Mouse (Mus musculus) stomach, embryonic 16.5 days (tissue): ENCODE results near the gene Foxe3. TPM values are rescaled to one million over a fixed set of nuclear protein-coding genes. Genes with fewer than 3 reads are reported as not detected.
"Not testable (repeated sequence)": the region's sequence is repeated elsewhere in the genome, so short reads cannot be mapped to it uniquely, and the experiment has no call there.

ENCODE experiments used
- ATAC-seq: fragments of 200-750 bp; cut with Nextera tagmentation; 2 replicates; pipeline ENCODE4 v1.8.0; 2017; ENCODE audit warnings: moderate number of reproducible peaks, moderate TSS enrichment; ENCODE audit not compliant: insufficient read depth, low FRiP score
- H3K27ac ChIP-seq: fragments of 300-500 bp; sonication (generic); 2 replicates; pipeline ENCODE4 v1.5.1; 2014; ENCODE audit warnings: low read length
- H3K27me3 ChIP-seq: fragments of 300-500 bp; sonication (generic); 2 replicates; pipeline ENCODE4 v1.6.1; 2014; ENCODE audit warnings: low read length, control low read depth, mixed read lengths; ENCODE audit not compliant: control insufficient read depth, insufficient read depth
- H3K36me3 ChIP-seq: fragments of 300-500 bp; sonication (generic); 2 replicates; pipeline ENCODE4 v1.6.1; 2014; ENCODE audit warnings: low read length; ENCODE audit not compliant: control insufficient read depth, insufficient read depth
- H3K4me1 ChIP-seq: fragments of 300-500 bp; sonication (generic); 2 replicates; pipeline ENCODE4 v1.6.1; 2014; ENCODE audit warnings: low read length, control low read depth, mixed read lengths; ENCODE audit not compliant: control insufficient read depth, insufficient read depth
- H3K4me2 ChIP-seq: fragments of 300-500 bp; sonication (generic); 2 replicates; pipeline ENCODE4 v1.6.1; 2014; ENCODE audit warnings: low read depth, low read length, mixed read lengths
- H3K4me3 ChIP-seq: fragments of 300-500 bp; sonication (generic); replicated peaks from 2 replicates; pipeline ENCODE4 v1.5.1; 2014; ENCODE audit warnings: mild to moderate bottlenecking, low read length
- H3K9ac ChIP-seq: fragments of 300-500 bp; sonication (generic); 2 replicates; pipeline ENCODE4 v1.6.1; 2014; ENCODE audit warnings: low read length
- H3K9me3 ChIP-seq: fragments of 300-500 bp; sonication (generic); replicated peaks from 2 replicates; pipeline ENCODE4 v1.6.1; 2016; ENCODE audit warnings: low read length, control low read depth; ENCODE audit not compliant: control insufficient read depth
- WGBS: fragments of 180-500 bp; shearing (Covaris S2); extraction: QIAGEN DNeasy Blood & Tissue Kit; methylation state at CpG from one replicate; pipeline ENCODE4 v1.1.7; 2014; 5-methylcytosine and 5-hydroxymethylcytosine counted together
- polyA plus RNA-seq: library from polyadenylated mRNA; unstranded; fragments of >200 nt; fragmentation: Nextera tagmentation; extraction: Ambion mirVana; gene quantifications from 2 replicates; pipeline ENCODE4 v1.2.1, GENCODE M21; 2015

The Foxe3 gene
- polyA plus RNA-seq: not detected in 2 replicates

DNA sequence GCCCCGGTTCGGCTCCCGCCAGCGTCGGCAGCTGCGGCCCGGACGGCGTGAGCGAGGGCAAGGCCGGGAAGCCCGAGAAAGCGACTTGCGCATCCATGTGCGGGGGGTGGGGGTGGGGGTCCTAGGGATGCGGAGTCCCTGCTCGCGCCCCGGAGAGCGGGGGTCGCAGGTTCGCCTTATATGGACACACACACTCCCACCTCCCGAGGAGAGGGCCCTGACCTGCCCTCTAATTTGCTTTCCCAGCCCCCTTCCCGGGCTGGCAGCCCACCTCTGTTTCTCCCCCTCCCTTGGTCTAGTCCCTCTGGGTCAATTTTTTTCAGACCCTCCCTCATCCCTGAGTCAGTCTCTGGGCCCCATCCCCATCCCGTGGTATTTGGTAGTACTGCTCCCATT, at the start of gene Foxe3:
TSS of gene Foxe3 (minus strand) at position 97 of the 396 bp plus-strand sequence.
- ATAC-seq: no peak
- H3K9me3 ChIP-seq: no peaks in the 10 kb centered on the region
- peak within 1 kb of the TSS; percentile 16; the same call in 1 of the 2 replicates for H3K9ac ChIP-seq
- peak within 1 kb of the TSS; percentile 47 for H3K4me3 ChIP-seq
- H3K4me1 ChIP-seq: 0 out of 2 replicates have a peak, but pooled peaks cover 10% of the 10 kb centered on the region
- H3K36me3 ChIP-seq: no peaks in the 10 kb centered on the region
- no peak within 1 kb of the TSS for H3K27ac ChIP-seq
- H3K4me2 ChIP-seq: peak within 1 kb of the TSS; percentile 73
- WGBS: 2% methylated on average over 25 of the region's 25 CpGs
- H3K27me3 ChIP-seq: peaks cover 80% of the 10 kb centered on the region

DNA sequence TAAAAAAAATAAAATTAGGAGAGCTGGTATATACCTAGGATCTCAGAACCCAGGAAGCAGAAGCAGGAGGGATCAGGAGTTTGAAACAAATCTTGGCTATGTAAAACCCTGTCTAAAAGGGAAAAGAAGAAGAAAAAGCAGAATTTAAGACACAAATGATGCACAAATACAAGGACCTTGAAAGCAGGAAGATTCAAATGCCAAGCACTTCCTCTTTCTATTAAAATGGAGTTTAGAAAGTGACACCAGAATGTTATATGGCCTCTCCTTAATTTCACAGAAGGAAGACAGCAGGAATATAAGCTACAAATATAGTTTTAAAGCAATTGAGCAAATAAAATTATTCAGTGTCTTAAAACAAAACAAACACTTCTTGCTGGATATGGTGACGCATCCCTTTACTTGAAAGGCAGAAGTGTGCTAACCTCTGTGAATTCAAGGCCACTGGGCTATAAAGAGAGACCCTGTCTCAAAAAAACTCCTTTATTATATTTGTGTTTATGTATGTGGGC, 47.5 kb upstream of the Foxe3 start:
- Histone ChIP-seq H3K4me3 (no peak overlapping the region), H3K4me1 (no peaks in the 10 kb centered on the region)
- WGBS: 84% methylated on average over 1 of the region's 1 CpGs

DNA sequence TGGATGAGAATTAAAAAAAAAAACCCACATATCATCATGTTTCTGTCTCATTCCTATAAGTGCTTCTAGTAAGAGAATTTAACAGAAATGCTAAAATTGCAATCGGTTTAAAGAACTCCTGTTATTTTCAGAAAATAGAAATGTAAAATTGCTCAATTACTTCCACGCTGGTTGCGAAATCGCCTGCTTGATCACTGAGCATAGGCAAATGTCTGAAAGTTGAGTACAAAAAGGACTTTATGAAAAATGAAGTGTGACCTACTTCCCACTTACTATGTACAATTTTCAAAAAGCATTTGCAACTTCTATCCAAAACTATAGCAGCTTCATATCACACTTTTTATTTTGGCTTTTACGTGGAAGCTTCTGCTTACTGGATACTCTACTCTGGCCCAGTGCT, 44.9 kb upstream of the Foxe3 start:
- Histone ChIP-seq H3K4me1 (no peaks in the 10 kb centered on the region), H3K36me3 (peaks cover 9% of the 10 kb centered on the region; the same call in 1 of the 2 replicates), H3K27ac (no peak overlapping the region), H3K9me3 (no peaks in the 10 kb centered on the region), H3K4me3 (no peak overlapping the region), H3K9ac (no peak overlapping the region), H3K27me3 (no peaks in the 10 kb centered on the region), H3K4me2 (no peak overlapping the region)
- ATAC-seq: no peak
- 94% methylated on average over 5 of the region's 5 CpGs for WGBS

More for the DNA sequence above, 47.5 kb upstream of the Foxe3 start:
- Histone ChIP-seq H3K9me3 (no peaks in the 10 kb centered on the region), H3K36me3 (peaks cover 9% of the 10 kb centered on the region; the same call in 1 of the 2 replicates), H3K9ac (no peak overlapping the region), H3K4me2 (no peak overlapping the region), H3K27me3 (no peaks in the 10 kb centered on the region), H3K27ac (no peak overlapping the region)
- no peak for ATAC-seq

DNA sequence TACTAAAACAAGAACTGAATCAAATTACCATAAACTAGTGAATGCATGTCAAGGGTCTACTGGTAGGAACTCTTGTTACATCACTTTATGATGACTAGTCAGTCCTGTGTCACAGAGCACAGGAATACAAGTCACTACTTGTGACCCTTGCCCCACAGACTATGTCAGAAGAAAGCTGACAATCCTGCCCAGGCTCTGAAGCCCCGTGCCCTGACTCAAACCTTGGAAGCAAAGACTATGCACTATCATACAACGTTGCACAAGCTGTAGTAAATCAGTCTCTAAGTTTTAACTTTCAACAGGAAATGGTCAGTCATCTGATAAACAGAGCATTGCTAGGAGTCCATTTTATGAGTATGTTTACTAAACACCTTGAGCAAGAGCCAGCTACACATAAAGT, 35.1 kb upstream of the Foxe3 start:
- 56% methylated on average over 2 of the region's 2 CpGs for WGBS

DNA sequence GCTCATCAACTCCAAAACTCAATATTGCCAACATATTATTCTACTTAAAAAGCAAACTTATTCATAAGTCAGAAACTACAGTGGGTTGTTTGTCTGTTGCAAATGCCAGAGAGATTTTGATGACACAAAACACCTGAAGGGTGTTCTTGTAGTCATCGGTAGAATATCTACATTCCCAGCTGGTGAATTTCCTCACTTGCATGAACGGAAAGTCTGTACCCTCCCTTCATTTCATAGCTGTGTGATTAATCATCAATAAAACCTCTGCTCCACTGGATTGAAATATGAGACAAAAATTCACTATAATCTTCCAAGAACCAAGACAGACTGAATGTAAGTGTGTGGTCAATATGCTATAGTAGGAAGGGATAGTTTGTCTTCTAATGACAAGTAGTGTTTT, 33.7 kb upstream of the Foxe3 start:
- no peak overlapping the region for H3K4me3 ChIP-seq
- H3K9me3 ChIP-seq: no peaks in the 10 kb centered on the region
- H3K4me2 ChIP-seq: no peak overlapping the region
- no peaks in the 10 kb centered on the region for H3K27me3 ChIP-seq
- no peak overlapping the region for H3K9ac ChIP-seq
- peaks cover 8% of the 10 kb centered on the region; the same call in 1 of the 2 replicates for H3K36me3 ChIP-seq
- no peaks in the 10 kb centered on the region for H3K4me1 ChIP-seq
- no peak for ATAC-seq
- H3K27ac ChIP-seq: no peak overlapping the region
- 68% methylated on average over 2 of the region's 2 CpGs for WGBS

More for the DNA sequence above, 35.1 kb upstream of the Foxe3 start:
- not testable (repeated sequence) for H3K4me3 ChIP-seq, ATAC-seq, H3K9ac ChIP-seq, H3K4me2 ChIP-seq, H3K9me3 ChIP-seq, H3K27me3 ChIP-seq, H3K27ac ChIP-seq, H3K36me3 ChIP-seq, H3K4me1 ChIP-seq

DNA sequence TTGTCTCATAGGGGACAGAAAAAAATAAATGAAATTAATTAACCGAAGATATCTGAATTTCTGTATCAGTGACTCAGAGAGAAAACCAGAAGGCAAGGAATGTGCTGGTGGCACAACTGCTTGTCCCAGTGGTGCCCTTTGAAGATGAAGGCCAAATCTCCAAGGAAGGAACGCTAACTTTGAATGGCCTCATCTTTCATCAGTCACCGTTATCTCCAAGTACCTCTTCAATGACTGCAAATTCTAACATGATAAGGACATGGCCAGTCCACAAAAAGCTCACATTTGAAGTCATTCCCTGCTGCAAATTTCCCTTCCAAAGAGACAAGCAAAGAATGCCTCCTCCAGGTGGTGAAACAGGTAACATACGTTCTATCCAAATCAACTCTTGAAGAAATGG, 33.0 kb upstream of the Foxe3 start:
- WGBS: 88% methylated on average over 4 of the region's 4 CpGs
- H3K4me1 ChIP-seq: no peaks in the 10 kb centered on the region
- H3K27ac ChIP-seq: no peak overlapping the region
- H3K36me3 ChIP-seq: peaks cover 8% of the 10 kb centered on the region; the same call in 1 of the 2 replicates
- H3K27me3 ChIP-seq: no peaks in the 10 kb centered on the region
- no peak overlapping the region for H3K4me2 ChIP-seq
- no peak overlapping the region for H3K9ac ChIP-seq
- no peak for ATAC-seq
- no peaks in the 10 kb centered on the region for H3K9me3 ChIP-seq
- no peak overlapping the region for H3K4me3 ChIP-seq

DNA sequence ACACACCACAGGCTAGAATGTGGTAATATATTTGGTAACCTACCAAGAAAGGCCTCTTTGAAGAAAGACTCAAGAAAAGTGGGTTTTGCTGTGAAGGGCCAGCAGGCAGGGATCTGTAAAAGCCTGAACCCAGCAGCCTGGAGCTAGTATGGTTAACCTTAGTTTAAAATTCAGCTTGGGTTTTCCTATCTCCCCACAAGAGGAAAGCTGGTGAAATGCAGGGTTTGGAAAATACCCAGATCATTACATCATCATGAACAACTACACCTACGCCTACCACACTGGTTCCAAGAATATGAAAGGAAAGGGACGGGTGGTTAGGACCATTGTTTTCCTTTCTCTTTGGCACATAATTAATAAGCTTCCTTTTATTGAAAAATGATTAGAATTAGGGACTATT, 32.4 kb upstream of the Foxe3 start:
- ATAC-seq: no peak
- Histone ChIP-seq H3K27me3 (no peaks in the 10 kb centered on the region), H3K36me3 (peaks cover 8% of the 10 kb centered on the region; the same call in 1 of the 2 replicates), H3K9me3 (no peaks in the 10 kb centered on the region), H3K4me2 (no peak overlapping the region), H3K9ac (no peak overlapping the region), H3K4me3 (no peak overlapping the region), H3K27ac (no peak overlapping the region), H3K4me1 (no peaks in the 10 kb centered on the region)
- 74% methylated on average over 2 of the region's 2 CpGs for WGBS

DNA sequence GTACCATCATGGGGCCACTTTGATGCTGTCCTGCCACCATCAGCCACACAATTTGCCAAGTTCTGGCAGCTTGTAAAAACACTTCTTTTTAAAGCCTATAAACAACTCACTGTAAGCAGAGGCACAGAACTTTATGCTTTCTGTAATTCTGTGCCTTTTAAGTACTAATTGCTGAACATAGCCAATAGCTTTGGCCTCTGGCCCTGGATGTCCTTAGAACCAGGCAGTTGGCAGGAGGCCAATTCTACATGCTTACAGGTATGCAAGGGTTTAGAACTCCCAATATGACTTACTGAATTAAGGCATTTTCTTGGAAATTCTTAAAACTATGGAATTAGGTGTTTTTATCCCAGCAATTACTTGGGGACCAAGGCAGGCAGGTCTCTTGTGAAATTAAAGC, 31.6 kb upstream of the Foxe3 start:
- Histone ChIP-seq H3K27ac (no peak overlapping the region), H3K4me1 (no peaks in the 10 kb centered on the region), H3K9me3 (no peaks in the 10 kb centered on the region), H3K36me3 (0 out of 2 replicates have a peak, but pooled peaks cover 3% of the 10 kb centered on the region), H3K4me3 (no peak overlapping the region), H3K9ac (no peak overlapping the region), H3K27me3 (no peaks in the 10 kb centered on the region), H3K4me2 (no peak overlapping the region)
- ATAC-seq: no peak

DNA sequence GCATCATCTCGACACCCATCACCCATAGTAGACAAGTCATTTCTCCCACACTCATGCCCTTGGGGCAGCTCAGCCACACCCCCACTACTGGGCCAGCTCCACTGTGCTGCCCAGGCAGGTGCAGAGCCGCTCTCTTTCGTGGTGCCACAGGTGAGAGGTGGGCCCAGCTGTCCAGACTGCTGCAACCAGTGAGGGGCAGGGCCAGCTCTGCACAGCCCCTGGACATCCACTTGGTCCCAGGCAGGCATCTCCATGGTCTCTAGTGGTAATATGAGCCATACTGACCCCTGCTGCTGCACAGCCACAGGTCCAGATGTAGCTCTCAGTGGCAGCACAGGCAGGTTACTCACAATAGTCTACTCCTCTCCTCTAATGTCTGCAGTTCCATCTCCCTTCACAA, 27.4 kb upstream of the Foxe3 start:
- Histone ChIP-seq H3K4me1 (no peaks in the 10 kb centered on the region), H3K9me3 (no peaks in the 10 kb centered on the region), H3K4me2 (no peak overlapping the region), H3K27me3 (no peaks in the 10 kb centered on the region), H3K9ac (no peak overlapping the region), H3K27ac (no peak overlapping the region), H3K36me3 (no peaks in the 10 kb centered on the region), H3K4me3 (no peak overlapping the region)
- WGBS: 86% methylated on average over 3 of the region's 3 CpGs
- ATAC-seq: peak; percentile 25; the same call in 1 of the 2 replicates
